Mouse (Mus musculus) myocyte (in vitro differentiated cells): ENCODE results near the gene Rbl2. TPM values are rescaled to one million over a fixed set of nuclear protein-coding genes. Genes with fewer than 3 reads are reported as not detected.
A peak's percentile ranks its signal among the peaks of the same experiment; 100 is the strongest.

ENCODE experiments used
- H3K27me3 ChIP-seq: one replicate; pipeline ENCODE4 v1.6.1; 2011; ENCODE audit not compliant: control insufficient read depth, insufficient read depth, insufficient read length
- H3K36me3 ChIP-seq: one replicate; pipeline ENCODE4 v1.6.1; 2011; ENCODE audit not compliant: control insufficient read depth, insufficient read depth
- H3K4me2 ChIP-seq: one replicate; pipeline ENCODE4 v1.6.1; 2011; ENCODE audit warnings: low read depth, control low read depth
- H3K4me3 ChIP-seq: one replicate; pipeline ENCODE4 v1.5.1; 2011; ENCODE audit warnings: mild to moderate bottlenecking, control low read depth, moderate library complexity
- H3K79me2 ChIP-seq: one replicate; pipeline ENCODE4 v1.6.1; 2011; ENCODE audit not compliant: control insufficient read depth, insufficient read depth
- H3ac ChIP-seq: one replicate; pipeline ENCODE4 v1.6.1; 2011; ENCODE audit not compliant: control insufficient read depth, insufficient read length
- CEBPB ChIP-seq: IDR thresholded peaks from 2 replicates; pipeline ENCODE4 v1.6.1; 2011; ENCODE audit warnings: mild to moderate bottlenecking, moderate library complexity; ENCODE audit not compliant: poor library complexity, insufficient read depth, severe bottlenecking
- E2F4 ChIP-seq: IDR thresholded peaks from one replicate; pipeline ENCODE4 v1.6.1; 2011; ENCODE audit warnings: mild to moderate bottlenecking, control low read depth, moderate library complexity; ENCODE audit not compliant: insufficient read depth
- MAX ChIP-seq: IDR thresholded peaks from one replicate; pipeline ENCODE4 v1.6.1; 2011; ENCODE audit warnings: low read depth, mild to moderate bottlenecking, control low read depth
- MYOG ChIP-seq, 3 experiments: IDR thresholded peaks; one replicate each; pipeline ENCODE4 v1.6.1; 2011; ENCODE audit warnings: control low read depth in 2 of 3, low read depth in 2 of 3, mild to moderate bottlenecking in 2 of 3; ENCODE audit not compliant: insufficient read length in 2 of 3, control insufficient read depth in 1 of 3, insufficient read depth in 1 of 3
- POLR2AphosphoS2 ChIP-seq: IDR thresholded peaks from one replicate; pipeline ENCODE4 v1.6.1; 2011; ENCODE audit warnings: low read depth, control low read depth; ENCODE audit not compliant: insufficient read length
- REST ChIP-seq: IDR thresholded peaks from one replicate; pipeline ENCODE4 v1.6.1; 2011; ENCODE audit warnings: mild to moderate bottlenecking, control low read depth, moderate library complexity; ENCODE audit not compliant: insufficient read depth, insufficient read length
- SRF ChIP-seq: IDR thresholded peaks from one replicate; pipeline ENCODE4 v1.6.1; 2011; ENCODE audit warnings: low read depth; ENCODE audit not compliant: control insufficient read depth, insufficient read length
- TCF12 ChIP-seq: IDR thresholded peaks from one replicate; pipeline ENCODE4 v1.6.1; 2011; ENCODE audit warnings: mild to moderate bottlenecking, control low read depth; ENCODE audit not compliant: poor library complexity, insufficient read depth, severe bottlenecking
- TCF3 ChIP-seq: IDR thresholded peaks from one replicate; pipeline ENCODE4 v1.6.1; 2011; ENCODE audit warnings: low read depth, control low read depth; ENCODE audit not compliant: insufficient read length
- USF1 ChIP-seq: IDR thresholded peaks from one replicate; pipeline ENCODE4 v1.6.1; 2011; ENCODE audit warnings: low read depth, mild to moderate bottlenecking, control low read depth, moderate library complexity
- polyA plus RNA-seq: library from polyadenylated mRNA; unstranded; fragments of >200 nt; fragmentation: generic; extraction: Trizol; gene quantifications from one replicate; pipeline ENCODE4 v1.2.1, GENCODE M21; 2012; ENCODE audit warnings: missing spikeins

Rbl2 gene
- polyA plus RNA-seq, 1 experiment, result 7.6 TPM

DNA sequence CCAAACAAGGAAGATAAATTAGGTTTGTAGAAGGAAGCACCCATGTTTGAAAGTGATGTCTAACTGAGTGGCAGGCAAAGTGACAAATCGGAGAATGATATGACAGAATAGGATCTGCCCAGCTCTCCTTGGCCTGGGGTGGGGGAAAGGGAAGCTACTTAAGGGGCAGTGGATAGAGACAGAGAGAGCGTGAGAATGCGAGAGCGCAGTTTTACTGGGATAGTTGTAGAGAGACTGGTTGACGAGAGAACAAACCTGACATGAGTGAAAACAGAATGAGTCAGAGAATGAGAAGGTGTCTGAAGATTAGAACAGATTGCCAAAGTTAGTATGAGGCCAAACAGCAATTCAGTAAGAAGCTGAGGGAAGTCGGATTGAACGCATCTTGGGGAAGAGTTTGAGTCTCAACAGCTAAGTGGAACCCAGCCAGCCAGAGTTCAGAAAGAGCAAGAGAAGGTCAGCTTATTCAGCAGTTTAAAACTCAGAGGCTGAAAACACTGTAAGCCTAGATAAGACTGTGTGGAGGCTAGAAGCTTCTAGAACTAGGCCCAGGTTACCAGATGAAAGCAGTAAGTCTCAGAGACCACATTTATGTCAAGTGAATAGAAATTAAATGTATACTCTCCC is 9.9 kb upstream of the Rbl2 start:
- Histone ChIP-seq H3K36me3 (no peaks in the 10 kb centered on the region), H3K4me2 (no peak overlapping the region)
- no peak for TF ChIP-seq USF1
- no peak for TF ChIP-seq TCF3

GRCm38 (mm10) chr8:91060555-91061471 is 9.0 kb upstream of the Rbl2 start:
- TF ChIP-seq SRF (no peak), POLR2AphosphoS2 (no peak), MAX (no peak), TCF3 (no peak), E2F4 (no peak), USF1 (no peak), CEBPB (no peak), TCF12 (no peak), MYOG (IDR thresholded peaks at IDR 0.05; ENCODE audit: control insufficient read depth in 1 of 3, insufficient read depth in 1 of 3, insufficient read length in 2 of 3, low read depth in 2 of 3) (no peak), REST (no peak)

More for the DNA sequence above, 9.9 kb upstream of the Rbl2 start:
- Histone ChIP-seq H3K27me3 (no peaks in the 10 kb centered on the region), H3K79me2 (no peaks in the 10 kb centered on the region), H3K4me3 (no peak overlapping the region), H3ac (no peak overlapping the region)

DNA sequence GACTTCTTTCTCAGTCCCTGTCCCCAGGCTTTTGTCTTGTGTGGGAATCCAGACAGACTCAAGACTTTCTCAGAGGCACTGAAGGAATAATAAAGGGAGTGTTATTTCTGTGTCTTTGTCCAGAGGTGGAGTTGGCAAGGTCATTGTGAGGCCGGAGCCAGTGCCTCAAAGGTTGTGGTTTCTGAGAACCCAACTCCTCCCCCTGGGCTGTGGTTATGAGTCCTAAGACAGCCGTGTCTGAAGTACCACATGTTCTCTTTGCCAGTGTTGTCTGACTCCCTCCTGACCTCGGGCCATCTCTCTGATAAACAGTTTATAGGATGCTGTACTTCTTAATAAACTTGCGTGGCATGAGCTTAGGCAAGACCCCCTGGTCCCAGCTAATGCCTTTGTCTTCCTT is 4.7 kb upstream of the Rbl2 start:
- Histone ChIP-seq H3K36me3 (no peaks in the 10 kb centered on the region), H3K79me2 (no peaks in the 10 kb centered on the region), H3ac (no peak overlapping the region), H3K4me3 (no peak overlapping the region), H3K27me3 (no peaks in the 10 kb centered on the region), H3K4me2 (peak overlapping the region; percentile 28)
- no peak for TF ChIP-seq TCF12
- TF ChIP-seq REST, result no peak
- no peak for TF ChIP-seq E2F4
- TF ChIP-seq MAX, result no peak

More at GRCm38 (mm10) chr8:91060555-91061471, 9.0 kb upstream of the Rbl2 start:
- Histone ChIP-seq H3K36me3 (no peaks in the 10 kb centered on the region), H3ac (no peak overlapping the region), H3K4me2 (no peak overlapping the region), H3K79me2 (no peaks in the 10 kb centered on the region), H3K27me3 (no peaks in the 10 kb centered on the region), H3K4me3 (no peak overlapping the region)

- peak overlapping the region; percentile 61 for H3K4me2 ChIP-seq
- H3ac ChIP-seq, result peak overlapping the region; percentile 33
- no peak for TF ChIP-seq CEBPB
These were observed 450 bp upstream of the Rbl2 start for GRCm38 (mm10) chr8:91069407-91069806.

GRCm38 (mm10) chr8:91070275-91070859 is 510 bp downstream of the Rbl2 start:
- peak overlapping the region; percentile 33 for H3ac ChIP-seq
- peak overlapping the region; percentile 79 for H3K4me3 ChIP-seq
- H3K79me2 ChIP-seq, result peaks cover 13% of the 10 kb centered on the region
- H3K27me3 ChIP-seq, result no peaks in the 10 kb centered on the region
- H3K36me3 ChIP-seq, result no peaks in the 10 kb centered on the region
- TF ChIP-seq MAX (no peak), POLR2AphosphoS2 (no peak), MYOG (IDR thresholded peaks at IDR 0.05; ENCODE audit: control insufficient read depth in 1 of 3, insufficient read depth in 1 of 3, insufficient read length in 2 of 3, low read depth in 2 of 3) (no peak)
- H3K4me2 ChIP-seq, result peak overlapping the region; percentile 94

More at GRCm38 (mm10) chr8:91069407-91069806, 450 bp upstream of the Rbl2 start:
- H3K79me2 ChIP-seq, result peaks cover 13% of the 10 kb centered on the region
- H3K27me3 ChIP-seq, result no peaks in the 10 kb centered on the region
- peak overlapping the region; percentile 79 for H3K4me3 ChIP-seq
- no peaks in the 10 kb centered on the region for H3K36me3 ChIP-seq
